Mouse (Mus musculus): ENCODE data around the gene Medag.

DNA sequence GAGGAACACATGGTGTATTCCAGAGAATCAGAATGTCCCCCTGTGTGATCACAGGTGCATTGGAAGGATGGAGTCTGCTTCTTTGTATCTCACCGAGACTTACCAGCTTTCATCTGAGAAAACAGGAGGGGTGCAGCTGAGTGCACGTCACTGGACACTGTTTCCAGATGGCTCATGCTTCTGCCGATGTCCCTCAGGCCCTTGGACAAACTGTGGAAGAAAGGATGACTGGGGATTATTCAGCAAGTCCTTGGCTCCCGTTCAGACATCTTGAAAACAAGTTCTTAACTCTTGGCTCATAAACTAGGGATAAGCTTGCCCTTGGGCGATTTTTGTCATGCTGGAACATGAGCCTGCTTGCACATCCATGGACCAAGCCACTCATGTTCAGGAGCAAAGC is 8.2 kb upstream of the Medag start:
- TF ChIP-seq GATA1 (IDR thresholded peaks at IDR 0.05; ENCODE audit: low read length) (no peak), TAL1 (IDR thresholded peaks at IDR 0.05; ENCODE audit: low read length) (no peak)

Measured in erythroblast, embryonic 14.5 days (primary cell).